Mouse (Mus musculus) thymus, postnatal 36 days (tissue): Measurements from ENCODE around the gene Zfp692.
A peak's percentile ranks its signal among the peaks of the same experiment; 100 is the strongest.
"Not testable (repeated sequence)": the region's sequence is repeated elsewhere in the genome, so short reads cannot be mapped to it uniquely, and the experiment has no call there.

Experiments
- DNase-seq, 2 experiments: peaks; one replicate each; pipeline ENCODE4 v3.0.0; 2022; ENCODE audit warnings: mixed read lengths in 2 of 2

Gene Zfp692

DNA sequence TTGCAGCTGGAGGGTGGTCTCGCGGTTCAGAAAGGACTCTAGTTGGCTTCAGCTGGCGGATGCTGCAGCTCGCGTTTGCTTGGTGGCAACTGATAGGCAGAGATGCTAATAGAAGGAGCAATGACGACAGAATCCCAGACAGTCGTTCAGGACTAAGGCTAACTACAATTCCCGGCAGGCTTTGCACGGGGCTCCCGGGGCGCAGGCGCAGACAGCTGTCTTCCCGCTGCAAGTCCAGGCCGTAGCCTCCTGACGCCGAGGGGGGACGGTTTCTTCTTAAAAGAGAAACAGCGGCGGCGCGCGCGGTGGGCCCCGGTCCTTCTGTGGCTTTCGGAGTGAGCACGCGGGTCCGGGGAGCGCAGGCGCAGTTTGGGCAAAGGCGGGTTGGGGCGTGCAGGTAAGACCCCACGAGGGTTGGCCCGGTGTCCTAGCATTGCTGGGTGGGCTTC is at the start of gene Zfp692:
Gene Zfp692 (plus strand): TSS at position 210 of the 449 bp plus-strand sequence.
- DNase-seq = peak; percentile 88 to 93

DNA sequence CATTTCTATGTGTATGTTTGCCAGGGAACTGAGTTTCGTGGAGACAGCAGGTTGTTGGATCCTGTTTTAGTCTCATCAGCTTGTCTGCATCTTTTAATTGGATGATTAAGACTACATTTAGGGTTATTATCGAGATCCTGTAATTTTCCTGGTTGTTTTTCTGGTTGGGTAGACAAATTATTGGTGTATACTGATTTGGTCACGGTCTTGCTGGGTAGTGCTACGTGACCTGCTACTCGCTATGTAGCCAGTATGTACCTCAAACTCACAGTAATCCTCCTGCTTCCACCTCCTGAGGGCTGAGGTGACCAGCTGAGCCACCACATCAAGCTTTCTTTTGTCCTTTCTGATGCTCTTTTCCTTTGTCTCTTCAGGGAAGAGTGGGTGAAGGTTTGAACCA is 49.1 kb upstream of the Zfp692 start:
- DNase-seq = no peak

DNA sequence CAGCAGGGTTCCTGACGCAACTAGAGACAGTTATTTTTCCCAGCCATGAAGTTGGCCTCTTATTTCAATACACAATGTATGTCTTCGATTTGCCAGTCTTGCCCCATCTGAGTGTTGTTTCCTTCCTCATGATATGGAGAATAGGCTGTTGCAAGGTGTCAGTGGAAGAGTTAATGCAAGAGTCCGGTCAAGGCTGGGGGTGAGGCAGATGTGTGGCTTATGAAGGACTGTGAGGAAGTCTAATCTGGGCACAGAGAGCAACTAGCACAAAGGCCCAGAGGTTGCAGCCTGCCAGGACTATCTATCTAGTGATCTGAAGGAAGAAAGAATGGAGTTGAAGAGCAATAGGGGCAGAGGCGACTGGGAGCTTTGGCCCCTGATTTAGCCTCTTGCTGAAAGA is 46.7 kb upstream of the Zfp692 start:
- no peak for DNase-seq

DNA sequence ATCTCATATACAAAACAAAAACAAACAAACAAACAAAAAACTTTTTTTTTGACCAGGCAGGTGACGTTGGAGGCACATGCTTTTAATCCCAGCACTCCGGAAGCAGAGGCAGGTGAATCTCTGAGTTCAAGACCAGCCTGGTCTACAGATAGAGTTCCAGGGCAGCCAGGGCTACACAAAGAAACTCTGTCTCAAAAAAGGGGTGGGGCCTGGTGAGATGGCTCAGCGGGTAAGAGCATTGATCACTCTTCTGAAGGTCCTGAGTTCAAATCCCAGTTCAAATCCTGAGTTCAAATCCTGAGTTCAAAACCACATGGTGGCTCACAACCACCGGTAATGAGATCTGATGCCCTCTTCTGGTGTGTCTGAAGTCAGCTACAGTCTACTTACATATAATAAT is 45.0 kb upstream of the Zfp692 start:
- no peak for DNase-seq

DNA sequence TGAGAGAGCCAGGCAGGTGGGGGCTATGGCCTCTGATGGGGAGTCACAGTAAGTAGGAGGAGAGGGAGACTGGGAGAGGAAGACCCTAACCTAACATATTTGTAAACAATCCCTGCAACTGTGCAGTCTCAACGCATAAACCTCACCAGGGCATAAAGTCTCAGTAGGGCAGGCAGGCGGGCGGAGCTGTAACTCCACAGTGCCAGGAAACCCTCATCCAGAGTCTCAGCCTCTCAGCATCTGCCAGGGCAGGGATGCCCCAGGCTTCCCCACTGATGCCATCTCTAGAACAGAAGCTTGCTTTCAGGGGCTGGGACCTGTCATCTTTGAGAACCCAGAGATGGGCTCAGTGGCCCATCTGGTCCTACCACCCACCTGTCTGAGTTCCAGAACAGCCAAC is 44.5 kb upstream of the Zfp692 start:
- DNase-seq = no peak

DNA sequence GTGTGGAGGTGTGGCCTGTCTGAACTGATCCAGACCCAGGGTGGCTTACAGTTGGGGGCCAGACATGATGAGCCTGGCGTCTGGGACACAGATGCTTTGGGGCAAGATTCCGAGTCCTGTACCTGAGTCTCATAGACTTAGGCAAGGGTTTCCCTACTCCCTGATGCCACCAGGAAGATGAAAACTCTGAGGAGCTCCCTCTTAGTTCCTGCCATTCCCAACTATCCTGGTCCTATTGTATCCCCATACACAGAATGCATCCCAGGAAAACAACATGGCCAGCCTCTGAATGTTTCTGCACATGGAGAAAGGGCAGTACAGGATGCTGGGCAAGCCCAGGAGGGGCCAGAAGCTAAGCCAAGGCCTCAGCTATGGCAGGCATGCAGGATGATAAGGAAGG is 43.4 kb upstream of the Zfp692 start:
- no peak for DNase-seq

DNA sequence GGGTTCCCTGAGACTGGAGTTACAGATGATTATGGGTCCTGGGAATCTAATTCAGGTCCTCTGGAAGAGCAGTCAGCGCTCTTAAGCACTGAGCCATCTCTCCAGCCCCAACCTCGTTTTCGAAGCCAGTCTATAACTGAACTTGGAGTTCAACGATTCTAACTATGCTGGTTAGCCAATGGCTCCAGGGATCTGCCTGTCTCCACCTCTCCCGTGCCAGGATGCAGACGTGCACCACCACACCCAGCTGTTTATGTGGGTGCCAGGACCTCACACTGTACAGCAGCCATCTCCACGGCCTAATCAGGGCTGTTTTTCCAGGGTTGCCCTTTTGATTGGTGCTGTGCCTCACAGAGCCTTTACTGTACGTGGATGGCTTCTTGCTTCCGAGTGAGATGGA is 42.3 kb upstream of the Zfp692 start:
- no peak for DNase-seq

DNA sequence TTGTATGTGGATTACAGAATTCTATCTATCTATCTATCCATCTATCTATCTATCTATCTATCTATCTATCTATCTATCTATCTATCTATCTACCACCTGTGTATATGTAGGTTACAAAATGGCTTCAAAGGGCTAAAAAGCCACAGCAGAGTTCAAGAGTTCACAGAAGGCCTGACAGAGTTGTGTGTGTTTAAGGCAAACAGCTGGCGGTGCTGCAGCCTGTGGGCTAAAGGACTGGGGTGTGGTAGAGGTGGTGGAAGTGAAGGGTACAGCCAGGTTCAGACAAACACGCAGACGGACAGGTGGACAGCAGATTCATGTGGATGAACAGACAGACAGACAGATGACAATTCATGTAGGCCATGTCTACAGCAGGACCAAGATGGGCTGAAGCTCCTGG is 38.6 kb upstream of the Zfp692 start:
- no peak for DNase-seq

DNA sequence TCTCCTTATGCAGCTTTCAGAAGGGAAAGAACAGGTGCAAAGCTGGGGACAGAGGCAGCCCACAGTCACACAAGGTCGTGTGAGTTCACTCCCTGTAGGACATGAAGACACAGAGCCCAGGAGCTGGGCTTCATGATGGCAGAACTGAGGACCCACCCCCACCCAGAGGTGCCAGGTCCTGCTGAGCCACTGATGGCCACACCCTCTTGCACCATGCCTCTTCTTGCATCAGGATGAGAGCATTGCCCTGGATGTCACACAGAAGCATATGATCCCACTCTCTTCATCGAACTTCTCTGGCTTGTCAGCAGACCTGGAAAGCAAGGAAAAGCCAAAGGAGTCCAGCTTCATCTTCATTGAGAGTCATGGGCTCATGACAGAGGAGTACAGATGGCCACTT is 32.3 kb upstream of the Zfp692 start, which contains the start of gene 4930438A08Rik:
Gene 4930438A08Rik (plus strand): TSS at position 228 of the 400 bp plus-strand sequence.
- no peak for DNase-seq

DNA sequence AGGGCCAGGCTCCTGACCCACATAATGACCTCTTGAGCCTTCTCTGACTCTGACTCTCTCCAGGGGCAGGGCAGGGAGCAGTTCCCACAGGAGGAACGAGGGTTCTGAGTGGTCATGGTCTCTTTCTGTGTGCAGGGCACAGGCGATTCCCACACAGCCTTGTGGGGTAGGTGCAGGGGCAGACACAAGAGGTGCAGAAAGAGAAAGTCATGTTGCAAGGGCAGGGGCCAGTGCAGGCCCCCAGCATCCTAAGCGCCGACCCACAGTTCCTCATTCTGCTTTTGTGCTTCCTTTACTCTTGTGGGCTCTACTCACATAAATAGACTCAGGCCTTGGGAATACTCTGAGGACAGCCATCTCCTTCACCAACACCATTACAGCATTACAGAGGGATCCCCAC is 31.1 kb upstream of the Zfp692 start:
- DNase-seq = no peak

DNA sequence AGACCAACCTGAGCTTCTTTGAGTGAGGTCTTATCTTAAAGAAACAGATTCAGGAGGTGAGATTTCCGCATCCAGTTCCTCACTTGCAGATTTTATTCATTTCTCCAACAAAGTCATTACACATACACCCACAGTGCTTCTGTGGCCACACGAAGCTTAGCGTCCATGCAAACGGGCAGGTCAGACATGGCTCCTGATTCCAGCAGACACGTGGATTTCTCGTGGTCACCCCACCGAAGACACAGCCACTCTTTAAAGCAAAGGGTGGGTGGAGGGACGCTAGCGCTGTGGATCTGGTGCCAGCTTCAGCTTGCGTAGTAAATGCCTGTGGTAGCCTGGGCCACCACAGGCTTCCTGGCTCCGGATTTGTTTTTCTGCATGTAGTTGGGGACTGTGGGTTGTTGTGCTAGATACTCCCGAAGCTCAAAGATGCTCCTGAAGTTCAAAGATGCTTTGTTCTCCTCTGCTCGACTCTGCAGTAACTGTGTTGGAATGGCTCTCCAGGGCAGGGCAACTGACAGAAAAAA is 24.8 kb upstream of the Zfp692 start:
- DNase-seq = no peak

DNA sequence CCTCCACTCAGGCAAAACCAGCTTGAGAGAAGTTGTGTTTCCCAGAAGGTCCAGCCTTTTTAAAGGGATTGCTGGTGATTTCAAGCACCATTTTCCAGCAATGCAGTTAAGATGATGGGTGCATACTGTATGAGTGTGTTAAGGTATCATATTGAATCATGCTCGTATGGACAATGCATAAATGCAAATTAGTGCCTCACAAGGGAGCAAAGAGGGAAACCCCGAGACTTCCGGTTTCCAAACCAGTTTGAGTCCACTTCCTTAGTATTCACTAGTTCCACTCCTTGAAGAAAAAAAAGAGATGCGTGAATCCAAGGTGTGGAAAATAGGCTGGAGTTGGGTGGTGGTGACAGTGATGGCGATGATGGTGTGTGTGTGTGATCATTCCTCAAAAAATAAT is 24.4 kb upstream of the Zfp692 start:
- no peak for DNase-seq

DNA sequence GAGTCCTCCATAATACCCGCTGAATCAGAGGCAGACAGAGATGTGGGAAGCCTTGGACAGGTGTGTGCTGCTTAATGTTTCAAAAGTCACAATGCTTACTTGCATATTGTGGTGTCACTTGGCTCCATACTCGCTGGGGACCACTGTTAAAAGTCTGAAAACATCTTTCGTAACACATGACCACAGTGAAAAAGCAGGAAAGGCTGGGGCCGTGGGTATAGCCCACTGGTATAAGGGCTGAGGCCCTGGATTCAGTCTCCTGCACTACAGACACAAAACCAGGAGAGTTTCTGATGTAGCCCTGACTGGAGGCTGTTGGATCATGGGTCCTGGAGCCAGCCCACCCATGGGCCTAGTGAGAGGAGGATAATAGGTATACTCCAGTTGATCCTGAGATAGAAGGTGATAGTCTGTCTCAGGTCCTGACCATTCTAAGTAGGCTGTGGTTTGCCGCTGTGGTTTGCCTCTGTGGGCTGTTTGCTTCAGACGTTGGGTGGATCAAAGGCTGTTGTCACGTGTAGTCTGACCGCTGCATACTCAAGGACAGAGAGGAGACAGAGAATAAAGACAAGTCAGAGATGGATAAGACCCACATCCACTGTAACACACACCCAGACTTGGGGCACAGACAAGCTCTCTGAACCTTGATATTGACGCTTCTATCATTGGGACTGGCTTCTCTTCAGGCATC is 16.7 kb upstream of the Zfp692 start:
- no peak for DNase-seq

DNA sequence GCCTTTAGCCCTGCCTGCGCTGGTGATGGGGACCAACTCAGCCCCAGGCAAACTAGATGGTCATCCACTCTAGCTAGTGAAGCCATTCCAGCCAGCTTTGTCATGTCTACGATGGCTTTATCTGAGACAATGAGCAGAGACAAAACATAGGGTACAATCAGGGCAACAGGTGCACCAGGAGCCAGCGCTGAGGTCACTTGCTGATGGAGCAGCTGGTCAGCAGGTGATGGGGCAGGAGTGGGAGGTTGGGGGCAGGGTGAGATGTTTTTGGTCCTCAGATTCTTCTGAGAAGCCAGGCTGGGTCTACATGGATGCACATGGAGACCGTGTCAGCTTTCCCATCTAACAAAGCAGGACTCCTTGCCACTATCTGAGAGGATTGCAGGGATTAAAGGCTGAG is 16.1 kb upstream of the Zfp692 start:
- DNase-seq = no peak

DNA sequence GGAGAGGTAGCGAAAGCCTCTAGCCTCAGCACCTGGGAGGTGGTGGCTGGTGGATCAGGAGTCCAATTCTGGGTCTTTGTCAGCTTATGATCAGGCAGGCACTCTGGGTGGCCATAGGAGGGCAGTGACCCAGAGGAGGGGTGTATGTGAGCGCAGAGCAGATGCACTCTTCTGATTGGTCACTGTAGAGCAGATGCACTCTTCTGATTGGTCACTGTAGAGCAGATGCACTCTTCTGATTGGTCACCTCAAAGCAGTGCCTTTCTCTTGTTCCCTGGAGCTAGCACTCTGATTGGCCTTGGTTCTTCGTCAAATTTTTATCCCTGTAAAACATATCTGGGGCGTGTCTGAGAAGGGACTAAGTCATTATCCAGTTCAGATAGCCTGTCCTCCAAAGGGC is 14.1 kb upstream of the Zfp692 start:
- DNase-seq = no peak

DNA sequence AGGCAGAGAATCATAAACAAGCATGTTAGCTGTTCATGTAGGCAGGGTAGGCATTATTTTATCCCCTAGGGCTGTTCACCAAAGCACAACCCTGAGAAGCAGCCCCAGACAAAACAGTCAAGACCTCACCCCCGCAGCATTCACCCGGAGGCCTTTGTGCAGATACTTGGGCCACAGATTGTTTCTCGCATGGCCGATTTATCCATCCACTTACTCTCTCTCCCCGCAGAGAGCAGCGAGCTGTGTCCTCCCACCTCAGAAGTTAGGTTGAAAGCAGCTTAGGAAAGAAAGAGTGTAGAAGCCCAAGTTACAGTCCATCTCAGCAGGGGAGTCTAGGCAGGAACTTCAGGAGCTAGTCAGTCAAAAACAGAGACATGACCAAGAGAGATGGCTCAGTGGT is 9.5 kb upstream of the Zfp692 start:
- DNase-seq = no peak

DNA sequence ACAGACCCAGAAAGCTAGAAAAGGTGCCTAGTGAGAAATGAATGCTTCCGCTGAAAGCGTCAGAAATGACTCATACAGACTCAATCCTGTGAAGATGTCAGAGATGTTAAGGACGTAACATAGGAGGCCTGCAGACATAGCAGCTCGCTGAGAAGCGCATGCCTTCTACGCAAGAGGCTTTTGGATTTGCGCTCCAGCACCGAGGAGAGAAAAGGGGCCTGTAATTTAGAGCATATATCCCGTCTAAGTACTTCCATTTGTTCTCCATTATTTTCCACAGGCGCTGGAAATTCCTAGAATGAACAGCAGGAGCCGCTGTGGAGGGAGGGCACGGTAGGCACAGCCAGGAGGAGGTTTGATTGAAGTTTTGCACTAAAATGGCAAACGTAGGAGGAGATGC is 5.8 kb upstream of the Zfp692 start:
- peak; percentile 54 to 59 for DNase-seq

DNA sequence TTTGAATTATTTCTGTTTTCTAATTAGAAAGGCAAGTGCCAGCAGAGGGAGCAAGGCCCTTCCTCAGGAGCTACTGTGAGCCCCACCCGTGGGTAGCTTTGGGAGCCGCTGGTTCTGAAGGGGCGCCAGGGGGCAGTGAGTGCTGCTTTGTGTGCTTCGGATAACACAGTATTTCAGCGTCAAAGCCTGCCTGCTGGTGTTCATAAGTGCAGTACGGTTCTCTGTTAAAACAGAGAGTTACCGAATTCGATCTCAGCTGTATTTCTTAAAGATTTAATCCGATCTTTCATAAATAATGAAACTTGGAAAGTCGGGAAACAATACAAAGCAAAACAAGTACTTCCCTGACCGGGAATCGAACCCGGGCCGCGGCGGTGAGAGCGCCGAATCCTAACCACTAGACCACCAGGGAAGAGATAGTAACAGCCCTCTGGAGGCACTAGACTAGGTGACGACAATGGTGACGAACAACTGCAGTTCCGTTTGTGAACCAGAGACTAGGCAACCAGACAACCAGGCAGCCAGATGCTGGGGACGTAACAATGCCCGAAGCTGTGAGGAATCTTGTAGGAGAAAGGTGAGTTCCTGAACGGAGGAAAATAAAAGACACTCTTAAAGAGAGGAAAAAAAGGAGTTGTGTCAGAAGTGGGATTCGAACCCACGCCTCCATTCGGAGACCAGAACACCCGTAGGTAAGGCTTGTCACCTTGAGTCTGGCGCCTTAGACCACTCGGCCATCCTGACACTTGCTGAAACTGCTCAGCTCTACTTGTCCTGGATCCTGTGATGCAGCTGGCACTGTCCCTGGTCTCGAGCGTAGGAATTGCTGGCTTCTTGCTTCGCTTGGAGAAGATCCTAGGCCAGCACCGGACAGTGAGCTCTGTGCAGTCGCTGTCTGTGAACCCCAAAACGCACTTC is 4.8 kb upstream of the Zfp692 start:
- DNase-seq = peak; percentile 93

DNA sequence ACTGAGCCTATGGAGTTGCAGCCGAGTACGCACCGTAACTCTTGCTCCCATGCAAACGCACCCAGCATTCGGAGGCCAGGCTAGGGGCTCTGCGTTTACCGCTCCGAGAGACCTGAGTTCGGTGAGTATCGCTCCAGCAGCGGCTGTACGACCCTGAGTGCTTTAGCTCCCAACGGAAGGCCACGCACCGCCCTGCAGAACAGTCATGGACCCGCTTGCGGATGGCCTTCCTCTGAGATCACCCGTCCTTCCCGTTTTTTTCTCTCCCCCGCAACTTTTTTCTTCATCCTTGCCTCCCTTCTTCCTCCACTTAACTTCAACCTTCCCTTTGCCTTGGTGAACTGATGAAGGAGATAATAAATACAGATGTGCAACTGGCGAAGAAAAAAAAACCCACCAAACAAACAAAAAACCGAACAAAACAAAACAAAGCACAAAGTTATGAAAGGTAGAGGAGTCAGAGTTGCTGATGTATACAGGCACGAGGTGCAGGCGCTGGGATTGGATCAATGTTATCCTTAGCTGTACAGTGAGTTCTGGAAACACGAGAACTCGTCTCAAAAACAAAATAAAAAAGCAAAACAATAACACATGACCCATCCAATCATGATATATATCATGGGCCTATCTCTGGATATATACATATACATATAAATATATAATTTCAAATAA is 4.0 kb upstream of the Zfp692 start:
- no peak for DNase-seq

DNA sequence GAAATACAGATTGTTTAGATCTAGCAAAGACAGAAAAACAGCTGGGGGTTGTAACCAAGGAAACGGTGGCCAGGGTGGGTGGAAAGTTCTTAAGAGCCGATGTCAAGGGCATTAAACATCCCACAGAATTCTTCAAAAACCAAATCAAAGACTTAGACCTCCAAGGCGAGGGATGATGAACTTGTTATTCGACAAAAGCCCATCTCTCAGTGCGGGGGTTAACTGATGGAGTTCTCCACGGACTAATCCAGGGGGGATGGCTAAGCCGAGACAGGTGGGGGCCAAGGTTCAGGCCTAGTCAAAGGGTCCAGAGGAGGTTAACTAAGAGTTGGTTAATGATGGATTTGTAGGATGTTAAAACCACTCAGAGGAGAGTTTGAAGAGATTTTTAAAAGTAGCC is 3.3 kb upstream of the Zfp692 start:
- DNase-seq = no peak

DNA sequence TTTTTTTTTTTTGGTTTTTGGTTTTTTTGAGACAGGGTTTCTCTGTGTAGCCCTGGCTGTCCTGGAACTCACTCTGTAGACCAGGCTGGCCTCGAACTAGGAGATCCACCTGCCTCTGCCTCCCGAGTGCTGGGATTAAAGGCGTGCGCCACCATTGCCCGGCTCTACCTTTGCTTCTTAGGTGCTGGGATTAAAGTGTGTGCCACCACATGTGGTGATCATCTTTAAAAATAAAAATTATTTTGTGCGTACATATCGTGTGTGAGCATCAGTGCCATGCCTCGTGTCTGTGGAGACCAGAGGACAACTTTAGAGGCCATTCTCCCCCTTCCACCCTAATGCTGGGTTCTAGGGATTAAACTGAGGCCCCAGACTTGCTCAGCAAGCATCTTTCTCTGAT is 1.6 kb upstream of the Zfp692 start:
- DNase-seq = not testable (repeated sequence)

DNA sequence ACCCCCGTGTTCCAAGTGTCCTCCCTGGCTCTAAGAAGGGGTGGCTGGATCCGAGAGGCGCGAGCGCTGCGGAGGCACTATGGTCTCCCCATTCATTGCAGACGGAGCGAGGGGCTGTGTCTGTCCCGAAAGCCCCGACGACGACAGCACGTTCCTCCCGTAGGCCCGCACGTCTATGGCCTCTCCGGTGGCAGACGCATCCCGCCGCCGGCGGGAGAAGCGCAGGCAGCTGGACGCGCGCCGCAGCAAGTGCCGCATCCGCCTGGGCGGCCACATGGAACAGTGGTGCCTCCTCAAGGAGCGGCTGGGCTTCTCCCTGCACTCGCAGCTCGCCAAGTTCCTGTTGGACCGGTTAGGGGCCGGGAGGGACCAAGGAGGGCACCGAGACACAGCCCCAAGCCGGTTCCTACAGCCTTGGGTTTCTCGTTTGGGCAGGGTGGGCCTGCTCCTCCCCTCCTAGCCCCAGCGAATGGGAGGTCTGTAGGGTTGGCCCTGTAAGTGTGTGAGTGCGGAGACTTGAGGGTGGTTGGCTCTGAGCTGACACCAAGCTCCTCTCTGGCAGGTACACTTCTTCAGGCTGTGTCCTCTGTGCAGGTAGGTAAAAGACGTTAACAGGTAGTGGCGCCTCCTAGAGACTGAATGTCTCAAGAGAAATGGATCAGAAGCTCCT is 677 bp downstream of the Zfp692 start:
- DNase-seq = peak; percentile 58 to 65

DNA sequence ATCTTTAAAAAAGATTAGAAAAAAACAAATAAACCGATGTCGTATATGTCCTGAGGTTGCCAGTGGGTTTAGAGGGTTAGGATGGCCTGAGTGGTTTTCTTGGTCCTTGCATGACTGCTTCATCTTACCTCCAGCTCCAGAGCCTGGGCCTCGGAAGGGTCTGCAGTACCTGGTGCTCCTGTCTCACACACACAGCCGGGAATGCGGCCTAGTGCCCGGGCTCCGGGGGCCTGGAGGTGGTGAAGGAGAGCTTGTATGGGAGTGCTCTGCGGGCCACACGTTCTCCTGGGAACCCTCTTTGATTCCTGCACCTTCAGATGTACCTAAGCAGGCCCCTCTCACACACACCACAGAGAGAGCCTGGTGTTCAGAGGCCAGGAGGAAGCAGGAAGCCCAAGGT is 1.8 kb downstream of the Zfp692 start:
- no peak for DNase-seq
